Mouse (Mus musculus) lung, adult 2 months (tissue): ENCODE results near the gene Slc38a4. TPM values are rescaled to one million over a fixed set of nuclear protein-coding genes. Genes with fewer than 3 reads are reported as not detected.

Source experiments
- DNase-seq: peaks from one replicate; pipeline ENCODE4 v3.0.0; 2022
- H3K4me1 ChIP-seq: fragments of 200-500 bp; 2 replicates; pipeline ENCODE4 v1.6.1; 2011; ENCODE audit warnings: low read length; ENCODE audit not compliant: control insufficient read depth, insufficient read depth
- H3K4me3 ChIP-seq: fragments of 200-500 bp; replicated peaks from 2 replicates; pipeline ENCODE3; 2011; ENCODE audit warnings: low read depth, mild to moderate bottlenecking, control low read depth, low read length; ENCODE audit errors: extremely low read depth
- CTCF ChIP-seq: fragments of 200-500 bp; IDR thresholded peaks from 2 replicates; pipeline ENCODE4 v1.5.1; 2011; ENCODE audit warnings: mild to moderate bottlenecking, low read length, control low read depth; ENCODE audit not compliant: insufficient read depth
- POLR2A ChIP-seq: fragments of 200-500 bp; IDR thresholded peaks from 2 replicates; pipeline ENCODE4 v1.6.1; 2011; ENCODE audit warnings: low read depth, mild to moderate bottlenecking, control low read depth, low read length, borderline replicate concordance; ENCODE audit errors: extremely low read depth
- WGBS: fragments of 180-500 bp; shearing (Covaris S2); methylation state at CpG from one replicate; pipeline ENCODE4 v1.1.7; 2018; 5-methylcytosine and 5-hydroxymethylcytosine counted together
- polyA plus RNA-seq: library from polyadenylated mRNA; depleted of rRNA; stranded (reverse); fragments of >200 nt; gene quantifications from 2 replicates; pipeline ENCODE4 v1.2.3, GENCODE M21; 2012

The Slc38a4 gene
- polyA plus RNA-seq, 1 experiment, result 6.7 TPM

DNA sequence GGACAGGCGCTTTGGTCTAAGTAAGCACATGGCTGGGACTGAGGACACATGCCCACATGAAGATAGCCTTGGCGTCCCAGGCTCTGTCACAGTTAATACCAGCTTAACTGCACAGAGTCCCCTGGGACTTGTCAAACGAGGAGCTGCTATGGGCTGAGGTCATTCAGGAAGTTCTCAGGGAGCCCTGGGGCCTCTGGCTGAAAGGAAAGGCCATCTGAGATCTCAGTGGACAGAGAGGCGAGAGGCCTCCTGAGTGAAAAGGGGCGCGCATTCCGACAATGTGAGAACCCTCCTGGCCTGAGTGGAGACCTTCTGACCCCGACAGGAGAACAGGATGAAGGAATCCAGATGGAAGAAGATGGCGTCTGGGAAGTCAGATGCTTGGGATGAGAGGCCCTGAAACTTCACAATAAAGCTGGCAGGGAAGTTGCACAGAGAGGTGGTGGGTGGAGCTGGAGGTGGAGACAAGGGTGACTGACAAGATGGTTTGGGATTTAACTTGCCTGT is 22.2 kb downstream of the Slc38a4 start:
- no peak for DNase-seq
- no peak overlapping the region for H3K4me3 ChIP-seq
- 52% methylated on average over 9 of the region's 9 CpGs for WGBS
- TF ChIP-seq CTCF (no peak), POLR2A (no peak)
- H3K4me1 ChIP-seq, result peaks cover 2% of the 10 kb centered on the region; the same call in 1 of the 2 replicates

- 84% methylated on average over 5 of the region's 5 CpGs for WGBS
These were observed 23.9 kb downstream of the Slc38a4 start for GRCm38 (mm10) chr15:97031886-97032285.

GRCm38 (mm10) chr15:97030984-97031492 is 24.7 kb downstream of the Slc38a4 start:
- 88% methylated on average over 10 of the region's 10 CpGs for WGBS
- Histone ChIP-seq H3K4me3 (no peak overlapping the region), H3K4me1 (peaks cover 2% of the 10 kb centered on the region; the same call in 1 of the 2 replicates)
- no peak for DNase-seq
- no peak for TF ChIP-seq POLR2A
- no peak for TF ChIP-seq CTCF

More at GRCm38 (mm10) chr15:97031886-97032285, 23.9 kb downstream of the Slc38a4 start:
- Histone ChIP-seq H3K4me3 (no peak overlapping the region), H3K4me1 (peaks cover 2% of the 10 kb centered on the region; the same call in 1 of the 2 replicates)
- TF ChIP-seq POLR2A, result no peak
- TF ChIP-seq CTCF, result no peak
- DNase-seq, result no peak

DNA sequence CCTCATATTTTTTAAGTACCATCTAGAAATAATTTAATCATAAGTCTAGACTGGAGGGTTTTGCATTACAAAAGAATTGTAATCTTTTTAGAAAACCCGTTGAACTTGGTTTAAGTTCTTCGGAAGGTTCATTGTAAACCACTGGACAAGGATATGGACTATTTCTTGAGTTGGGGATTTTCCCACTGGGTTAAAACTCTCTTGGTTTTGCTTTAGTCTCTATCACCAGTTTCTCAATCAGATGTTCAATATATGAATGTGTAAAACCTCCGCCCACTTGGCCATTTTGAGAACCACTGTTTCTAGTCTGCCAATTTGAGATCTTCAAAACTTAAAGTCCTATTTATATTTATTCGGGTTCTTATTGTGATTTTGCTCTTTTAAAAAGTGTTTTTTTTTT is 25.6 kb downstream of the Slc38a4 start:
- TF ChIP-seq POLR2A, result no peak
- no peak for TF ChIP-seq CTCF
- peaks cover 2% of the 10 kb centered on the region; the same call in 1 of the 2 replicates for H3K4me1 ChIP-seq
- no peak overlapping the region for H3K4me3 ChIP-seq
- WGBS, result 86% methylated on average over 4 of the region's 4 CpGs
- no peak for DNase-seq

DNA sequence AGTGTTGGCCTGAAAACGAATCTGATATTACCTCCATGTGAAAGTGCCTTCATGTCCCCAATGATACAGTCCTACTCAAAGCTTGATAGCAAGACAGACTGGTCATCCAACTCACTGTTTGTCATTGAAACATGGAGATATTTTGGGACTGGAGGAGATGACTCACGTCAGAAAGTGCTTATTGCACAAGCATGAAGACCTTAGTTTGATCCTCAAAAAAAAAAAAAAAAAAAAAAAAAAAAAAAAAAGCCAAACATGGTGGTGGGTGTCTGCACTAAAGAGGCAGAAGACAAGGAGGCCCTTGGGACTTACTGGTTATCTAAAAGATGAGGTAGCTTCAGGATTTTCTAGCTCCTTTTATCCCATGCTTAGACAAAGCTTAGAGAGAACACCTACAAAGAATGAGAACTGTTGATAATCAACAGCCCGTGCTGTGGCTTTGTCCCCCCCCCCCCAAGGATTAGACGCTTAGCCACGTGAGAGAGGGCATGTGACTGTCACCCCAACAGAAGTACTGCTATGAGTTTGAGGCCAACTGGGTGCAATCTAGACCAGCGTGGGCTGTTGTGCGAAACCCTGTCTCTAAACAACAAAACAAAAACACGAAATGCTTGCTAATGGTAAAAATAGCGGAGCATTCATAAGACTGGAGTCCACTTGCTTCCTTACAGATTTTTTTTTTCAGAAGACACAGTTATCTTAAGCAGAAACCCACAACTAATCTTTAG is 26.5 kb downstream of the Slc38a4 start:
- Histone ChIP-seq H3K4me3 (no peak overlapping the region), H3K4me1 (peaks cover 2% of the 10 kb centered on the region; the same call in 1 of the 2 replicates)
- no peak for DNase-seq
- TF ChIP-seq POLR2A (no peak), CTCF (no peak)
- WGBS, result 72% methylated on average over 9 of the region's 9 CpGs

DNA sequence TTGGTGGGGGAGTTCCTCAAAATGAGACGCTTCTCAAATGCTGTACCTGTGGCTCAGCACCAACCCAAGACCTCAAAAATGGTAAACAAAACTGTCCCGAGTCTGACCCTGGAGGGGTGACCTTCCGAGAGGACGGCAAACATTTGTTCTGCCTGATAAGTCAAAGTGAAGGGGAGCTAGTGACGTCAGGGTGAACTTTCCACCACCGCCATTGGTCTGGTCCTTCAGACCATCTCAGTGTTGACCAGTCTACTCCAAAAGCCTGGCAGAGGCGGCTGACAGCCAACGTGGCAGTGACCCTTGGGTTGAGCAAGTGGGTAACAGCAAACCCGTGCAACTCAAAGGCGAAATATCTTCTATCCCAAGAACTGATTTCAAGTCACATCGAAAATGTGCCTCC is 27.1 kb downstream of the Slc38a4 start:
- Histone ChIP-seq H3K4me3 (no peak overlapping the region), H3K4me1 (peaks cover 2% of the 10 kb centered on the region; the same call in 1 of the 2 replicates)
- TF ChIP-seq CTCF (no peak), POLR2A (no peak)
- peak; percentile 51 for DNase-seq
- 47% methylated on average over 11 of the region's 11 CpGs for WGBS

GRCm38 (mm10) chr15:97028046-97028634 is 27.6 kb downstream of the Slc38a4 start:
- no peak overlapping the region for H3K4me3 ChIP-seq
- TF ChIP-seq CTCF, result no peak
- no peak for TF ChIP-seq POLR2A
- H3K4me1 ChIP-seq, result peaks cover 2% of the 10 kb centered on the region; the same call in 1 of the 2 replicates
- DNase-seq, result no peak
- 48% methylated on average over 4 of the region's 4 CpGs for WGBS

- peaks cover 2% of the 10 kb centered on the region; the same call in 1 of the 2 replicates for H3K4me1 ChIP-seq
- no peak for DNase-seq
- 45% methylated on average over 6 of the region's 6 CpGs for WGBS
- no peak overlapping the region for H3K4me3 ChIP-seq
- TF ChIP-seq POLR2A (no peak), CTCF (no peak)
These were observed 29.1 kb downstream of the Slc38a4 start for GRCm38 (mm10) chr15:97026670-97027069.

- H3K4me1 ChIP-seq, result no peaks in the 10 kb centered on the region
- H3K4me3 ChIP-seq, result no peak overlapping the region
- DNase-seq, result no peak
- TF ChIP-seq CTCF (no peak), POLR2A (no peak)
- WGBS, result 58% methylated on average over 5 of the region's 6 CpGs
These were observed 33.0 kb downstream of the Slc38a4 start for GRCm38 (mm10) chr15:97022764-97023163.
